Mouse (Mus musculus) adrenal gland, postnatal 25 days (tissue): Measurements from ENCODE around the gene Fga. TPM values are rescaled to one million over a fixed set of nuclear protein-coding genes. Genes with fewer than 3 reads are reported as not detected.

ENCODE experiments used
- total RNA-seq: library from RNA; stranded (reverse); gene quantifications from 2 replicates; pipeline ENCODE4 v1.2.3, GENCODE M21; 2021

Fga gene
- total RNA-seq, 1 experiment from 2014 or later, result 0.18 TPM

Other genes with a start within 250 kb of the Fga start
- 1.4 and 1.6 TPM in 2 replicates for gene Rbm46, start 149.6 kb upstream of the Fga start, total RNA-seq
- 0.06 TPM in 1 of 2 replicates, not detected in the other for gene Lrat, start 122.1 kb upstream of the Fga start, total RNA-seq
- gene Fgg, start 18.4 kb upstream of the Fga start, total RNA-seq, result 0.24 and 23.1 TPM in 2 replicates
- 17.5 TPM in 1 of 2 replicates, not detected in the other for gene Fgb, start 23.8 kb downstream of the Fga start, total RNA-seq
- gene Plrg1, start 29.4 kb downstream of the Fga start, total RNA-seq, result 50.1 and 51.6 TPM in 2 replicates
- gene Dchs2, start 101.9 kb downstream of the Fga start, total RNA-seq, result 0.52 and 0.67 TPM in 2 replicates